Mouse (Mus musculus) heart, embryonic 13.5 days (tissue): ENCODE data around the gene Gadd45gip1. TPM values are rescaled to one million over a fixed set of nuclear protein-coding genes. Genes with fewer than 3 reads are reported as not detected.

Source experiments
- ATAC-seq: fragments of 200-750 bp; cut with Nextera tagmentation; 2 replicates; pipeline ENCODE4 v1.8.0; 2017; ENCODE audit warnings: moderate TSS enrichment; ENCODE audit not compliant: insufficient number of reproducible peaks, low FRiP score, low TSS enrichment; ENCODE audit errors: extremely low read depth
- H3K27ac ChIP-seq: fragments of 300-500 bp; sonication (generic); replicated peaks from 2 replicates; pipeline ENCODE4 v1.5.1; 2015; ENCODE audit warnings: moderate library complexity, mild to moderate bottlenecking, inconsistent platforms
- H3K27me3 ChIP-seq: fragments of 300-500 bp; sonication (generic); replicated peaks from 2 replicates; pipeline ENCODE4 v1.6.1; 2015; ENCODE audit warnings: mild to moderate bottlenecking, inconsistent platforms
- H3K36me3 ChIP-seq: fragments of 300-500 bp; sonication (generic); 2 replicates; pipeline ENCODE4 v1.6.1; 2015; ENCODE audit warnings: mild to moderate bottlenecking, inconsistent platforms
- H3K4me1 ChIP-seq: fragments of 300-500 bp; sonication (generic); 2 replicates; pipeline ENCODE4 v1.6.1; 2015; ENCODE audit warnings: inconsistent platforms
- H3K4me2 ChIP-seq: fragments of 300-500 bp; sonication (generic); 2 replicates; pipeline ENCODE4 v1.6.1; 2015; ENCODE audit warnings: inconsistent platforms, mild to moderate bottlenecking, moderate library complexity
- H3K4me3 ChIP-seq: fragments of 300-500 bp; sonication (generic); 2 replicates; pipeline ENCODE4 v1.5.1; 2015; ENCODE audit warnings: moderate library complexity, mild to moderate bottlenecking, inconsistent platforms
- H3K9ac ChIP-seq: fragments of 300-500 bp; sonication (generic); 2 replicates; pipeline ENCODE4 v1.6.1; 2015; ENCODE audit warnings: inconsistent platforms, mild to moderate bottlenecking, moderate library complexity
- H3K9me3 ChIP-seq: fragments of 300-500 bp; sonication (generic); 2 replicates; pipeline ENCODE4 v1.6.1; 2016; ENCODE audit warnings: inconsistent platforms
- WGBS: fragments of 180-500 bp; shearing (Covaris S2); methylation state at CpG from one replicate; pipeline ENCODE4 v1.1.7; 2015; ENCODE audit warnings: mixed read lengths; 5-methylcytosine and 5-hydroxymethylcytosine counted together
- polyA plus RNA-seq: library from polyadenylated mRNA; unstranded; fragments of >200 nt; fragmentation: Nextera tagmentation; extraction: Ambion mirVana; gene quantifications from 2 replicates; pipeline ENCODE4 v1.2.1, GENCODE M21; 2015

Gadd45gip1 gene
- polyA plus RNA-seq, 1 experiment from 2014 or later: 50.2 TPM

DNA sequence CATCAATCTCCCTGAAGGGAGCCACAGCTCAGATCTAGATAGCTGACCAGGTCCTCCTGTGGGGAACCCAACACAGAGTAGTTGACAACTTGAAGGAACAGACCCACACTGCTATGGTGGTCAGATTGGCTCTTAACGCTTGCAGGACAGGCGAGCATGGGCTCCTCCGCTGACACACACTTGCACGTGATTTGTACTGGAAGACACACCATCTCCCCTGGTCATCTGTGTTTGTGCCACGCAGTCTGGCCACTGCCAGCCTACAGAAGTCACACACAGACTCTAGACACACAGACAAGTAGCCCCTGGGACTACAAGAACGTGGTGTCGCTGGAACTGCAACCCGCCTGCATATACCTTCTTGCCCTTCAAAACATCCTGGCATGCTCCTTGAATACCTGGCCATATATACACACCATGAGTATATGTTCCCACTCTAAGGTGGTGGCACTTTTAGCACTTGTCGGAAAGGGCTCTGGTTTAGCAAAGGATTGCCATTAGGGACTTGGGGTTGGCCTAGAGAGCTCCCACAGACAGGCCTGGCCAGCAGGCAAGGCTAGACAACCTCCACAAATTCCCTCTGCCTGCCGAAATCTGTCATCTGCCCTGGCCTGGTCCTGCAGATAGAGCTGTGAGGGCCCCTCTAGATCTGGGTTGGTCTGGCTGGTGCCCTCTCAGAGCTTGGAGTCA is 32.7 kb upstream of the Gadd45gip1 start:
- H3K36me3 ChIP-seq: peaks cover 8% of the 10 kb centered on the region
- peak overlapping the region; percentile 87 for H3K4me2 ChIP-seq
- no peak for ATAC-seq
- H3K27ac ChIP-seq: peak overlapping the region; percentile 85; the same call in 1 of the 2 replicates
- H3K4me3 ChIP-seq: peak overlapping the region; percentile 87
- H3K9ac ChIP-seq: peak overlapping the region; percentile 98
- peaks cover 86% of the 10 kb centered on the region for H3K27me3 ChIP-seq
- WGBS: 56% methylated on average over 10 of the region's 10 CpGs
- no peaks in the 10 kb centered on the region for H3K9me3 ChIP-seq
- peaks cover 44% of the 10 kb centered on the region for H3K4me1 ChIP-seq

DNA sequence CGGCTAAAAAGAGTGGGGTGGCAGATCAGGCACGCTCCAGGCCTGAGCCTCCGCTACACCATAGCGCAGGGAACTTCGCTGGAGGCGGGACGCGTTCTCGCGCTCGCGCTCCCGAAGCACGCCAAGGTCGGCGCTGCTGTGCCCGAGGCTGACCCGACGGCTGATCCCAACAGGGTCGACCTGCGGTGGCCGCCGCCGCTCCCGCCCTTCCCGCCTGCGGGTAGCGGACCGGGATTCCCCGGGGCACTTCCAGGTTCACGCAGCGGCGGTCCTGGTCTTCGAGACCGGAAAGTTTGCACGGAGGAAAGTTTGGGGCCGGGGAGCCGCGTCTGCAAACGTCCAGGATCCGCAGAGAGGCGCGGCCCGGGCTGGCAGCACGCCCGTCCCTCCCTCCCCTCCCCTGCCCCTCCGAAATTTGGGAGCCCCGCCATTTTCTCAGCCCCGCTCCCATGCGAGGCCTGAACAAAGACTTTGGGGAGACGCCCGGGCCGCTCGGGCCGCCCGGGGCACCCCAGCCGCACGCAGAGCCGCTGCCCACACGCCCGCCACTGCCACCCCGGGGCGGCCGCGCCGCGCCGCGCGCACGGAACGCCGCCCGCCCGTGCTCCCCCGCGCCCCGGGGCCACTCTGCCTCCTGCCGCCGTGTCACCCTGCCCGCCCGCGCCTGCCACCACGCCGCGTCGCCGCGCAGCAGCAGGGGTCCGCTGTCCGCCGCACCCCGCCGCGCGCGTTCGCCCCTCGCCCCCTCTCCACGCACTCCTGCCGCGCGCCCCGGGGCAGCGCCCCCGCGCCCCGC is 32.0 kb upstream of the Gadd45gip1 start:
- peak overlapping the region; percentile 87 for H3K4me2 ChIP-seq
- H3K9me3 ChIP-seq: no peaks in the 10 kb centered on the region
- peaks cover 85% of the 10 kb centered on the region for H3K27me3 ChIP-seq
- peak overlapping the region; percentile 98 for H3K9ac ChIP-seq
- ATAC-seq: no peak
- H3K36me3 ChIP-seq: peaks cover 8% of the 10 kb centered on the region
- H3K4me1 ChIP-seq: peaks cover 36% of the 10 kb centered on the region
- H3K4me3 ChIP-seq: peak overlapping the region; percentile 87
- H3K27ac ChIP-seq: peak overlapping the region; percentile 85
- 1% methylated on average over 85 of the region's 108 CpGs for WGBS

DNA sequence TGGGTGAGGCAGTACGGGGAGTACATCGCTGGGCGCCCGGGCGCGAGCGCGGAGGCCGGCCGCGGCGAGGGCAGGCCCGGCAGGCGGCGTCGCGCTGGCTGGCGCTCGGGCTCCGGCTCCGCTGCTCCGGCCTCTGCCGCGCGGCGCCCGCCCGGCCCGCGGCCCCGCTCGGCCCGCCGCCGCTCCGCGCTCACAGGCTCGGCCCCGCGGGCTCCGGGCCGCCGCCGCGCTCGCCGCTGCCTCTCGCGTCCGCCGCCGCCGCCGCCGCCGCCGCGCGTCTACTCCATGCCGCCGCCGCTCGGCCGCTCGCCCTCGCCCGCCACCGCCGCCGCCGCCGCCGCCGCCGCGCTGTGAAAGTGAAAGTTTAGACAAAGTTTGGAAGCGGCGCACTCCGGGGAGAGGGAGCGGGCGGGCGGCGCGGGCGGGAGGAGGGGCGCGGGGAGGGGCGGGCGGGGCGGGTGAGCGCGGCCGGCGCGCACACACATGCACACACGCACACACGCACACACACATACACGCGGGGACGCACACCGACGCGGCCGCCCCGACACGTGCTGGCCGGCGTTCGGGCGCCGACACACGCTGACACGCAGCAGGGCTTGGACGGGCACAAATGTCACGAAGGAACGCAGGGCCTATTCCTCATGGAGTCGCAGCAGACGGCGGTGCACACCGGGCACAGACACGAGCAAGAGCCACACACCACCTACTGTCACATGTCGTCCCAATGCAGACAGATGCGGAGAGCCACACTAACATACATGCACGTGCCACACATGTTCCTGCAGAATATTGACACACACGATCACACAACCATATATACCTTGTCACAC is 31.1 kb upstream of the Gadd45gip1 start, which contains the start of gene Nfix:
Gene Nfix, minus strand, starts transcription at position 346 of the 833 bp plus-strand sequence.
- H3K9ac ChIP-seq: peak within 1 kb of the TSS; percentile 98
- peak; percentile 2; the same call in 1 of the 2 replicates for ATAC-seq
- peaks cover 27% of the 10 kb centered on the region for H3K4me1 ChIP-seq
- peak within 1 kb of the TSS; percentile 85 for H3K27ac ChIP-seq
- peaks cover 8% of the 10 kb centered on the region for H3K36me3 ChIP-seq
- WGBS: 1% methylated on average over 80 of the region's 125 CpGs
- H3K4me3 ChIP-seq: peak within 1 kb of the TSS; percentile 87
- peaks cover 85% of the 10 kb centered on the region for H3K27me3 ChIP-seq
- H3K9me3 ChIP-seq: no peaks in the 10 kb centered on the region
- H3K4me2 ChIP-seq: peak within 1 kb of the TSS; percentile 87

DNA sequence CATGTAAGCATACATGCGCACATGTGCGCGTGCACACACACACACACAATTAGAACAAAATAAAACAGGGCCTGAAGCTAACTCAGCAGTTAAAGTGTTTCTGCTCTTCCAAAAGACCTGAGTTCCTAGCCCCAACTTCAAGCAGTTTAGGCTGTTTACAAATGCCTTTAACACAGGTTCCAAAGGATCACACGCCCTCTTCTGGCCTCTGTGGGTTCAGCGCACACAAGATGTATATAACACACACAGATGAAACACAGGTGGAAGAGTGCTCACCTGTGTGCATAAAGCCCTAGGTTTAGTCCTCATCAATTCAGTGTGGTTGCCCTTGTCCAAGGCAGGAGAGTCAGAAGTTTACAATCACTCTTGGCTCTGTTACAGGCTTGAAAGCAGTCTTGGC is 25.3 kb upstream of the Gadd45gip1 start:
- no peak overlapping the region for H3K4me3 ChIP-seq
- 0 out of 2 replicates have a peak, but pooled peaks cover 4% of the 10 kb centered on the region for H3K9me3 ChIP-seq
- no peak for ATAC-seq
- no peak overlapping the region for H3K4me2 ChIP-seq
- H3K27ac ChIP-seq: no peak overlapping the region
- H3K36me3 ChIP-seq: no peaks in the 10 kb centered on the region
- 90% methylated on average over 5 of the region's 5 CpGs for WGBS
- peaks cover 6% of the 10 kb centered on the region for H3K4me1 ChIP-seq
- H3K9ac ChIP-seq: no peak overlapping the region
- H3K27me3 ChIP-seq: peaks cover 60% of the 10 kb centered on the region

DNA sequence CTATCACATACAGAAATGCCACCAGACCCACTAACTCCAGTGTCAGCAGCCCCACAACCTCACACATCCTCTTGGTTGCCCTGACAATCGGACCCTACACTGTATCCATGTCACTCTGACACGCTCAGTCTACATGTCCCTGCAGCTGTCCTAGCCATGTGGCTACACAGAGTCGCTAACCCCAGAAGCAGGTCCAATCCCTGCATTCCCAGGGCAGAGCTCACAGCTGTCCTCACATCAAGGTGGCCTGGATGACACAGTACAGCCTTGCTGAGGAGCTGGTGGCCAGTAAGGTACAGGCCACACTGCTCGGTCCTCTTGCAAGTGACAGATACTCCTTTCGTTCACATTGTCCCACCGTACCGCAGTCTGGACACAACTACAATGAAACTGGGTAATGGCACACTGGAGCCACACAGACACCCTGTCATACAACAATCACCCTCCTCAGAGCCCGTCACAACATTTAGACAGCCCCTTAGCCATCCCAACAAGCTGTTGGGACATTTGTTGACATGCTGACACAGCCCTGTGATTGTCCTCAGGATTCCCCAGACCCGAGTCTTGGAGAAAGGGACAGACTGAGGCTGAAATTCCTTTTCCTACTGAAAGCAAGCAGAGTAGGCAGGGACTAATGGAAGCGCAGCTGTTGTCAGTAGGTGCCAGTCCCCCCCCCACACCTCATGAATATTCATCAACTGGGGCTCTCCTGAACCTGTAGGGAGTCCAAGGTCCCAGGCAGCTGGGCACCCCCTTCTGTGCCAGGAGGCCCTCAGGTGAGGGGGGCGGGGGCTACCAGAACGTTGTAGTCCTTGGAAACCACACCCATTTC is 22.0 kb upstream of the Gadd45gip1 start:
- no peak overlapping the region for H3K4me3 ChIP-seq
- no peak; the same call in 1 of the 2 replicates for ATAC-seq
- no peak overlapping the region for H3K27ac ChIP-seq
- H3K9me3 ChIP-seq: 0 out of 2 replicates have a peak, but pooled peaks cover 4% of the 10 kb centered on the region
- H3K9ac ChIP-seq: no peak overlapping the region
- 50% methylated on average over 12 of the region's 12 CpGs for whole genome bisulfite sequencing
- peaks cover 15% of the 10 kb centered on the region for H3K4me1 ChIP-seq
- no peak overlapping the region for H3K4me2 ChIP-seq
- no peaks in the 10 kb centered on the region for H3K36me3 ChIP-seq
- H3K27me3 ChIP-seq: peaks cover 55% of the 10 kb centered on the region

DNA sequence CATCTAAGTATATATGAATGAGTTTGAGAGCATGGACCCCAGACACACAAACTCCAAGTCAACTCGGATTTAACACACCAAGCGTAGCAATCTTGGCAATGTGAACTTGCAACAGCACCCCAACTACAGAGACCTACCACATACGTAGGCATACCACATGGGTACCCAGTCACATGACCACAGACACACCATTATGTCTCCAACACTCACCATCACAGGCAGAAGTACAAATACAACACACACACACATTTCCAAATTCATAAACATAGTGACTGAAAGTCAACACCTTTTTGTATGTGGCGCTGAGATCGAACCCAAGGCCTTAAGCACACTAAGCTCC is 21.4 kb upstream of the Gadd45gip1 start:
- Histone ChIP-seq H3K27ac (no peak overlapping the region), H3K9ac (no peak overlapping the region), H3K9me3 (0 out of 2 replicates have a peak, but pooled peaks cover 4% of the 10 kb centered on the region), H3K4me1 (peaks cover 21% of the 10 kb centered on the region), H3K4me2 (no peak overlapping the region), H3K4me3 (no peak overlapping the region), H3K27me3 (peaks cover 55% of the 10 kb centered on the region), H3K36me3 (no peaks in the 10 kb centered on the region)
- WGBS: 74% methylated on average over 5 of the region's 5 CpGs
- ATAC-seq: no peak

DNA sequence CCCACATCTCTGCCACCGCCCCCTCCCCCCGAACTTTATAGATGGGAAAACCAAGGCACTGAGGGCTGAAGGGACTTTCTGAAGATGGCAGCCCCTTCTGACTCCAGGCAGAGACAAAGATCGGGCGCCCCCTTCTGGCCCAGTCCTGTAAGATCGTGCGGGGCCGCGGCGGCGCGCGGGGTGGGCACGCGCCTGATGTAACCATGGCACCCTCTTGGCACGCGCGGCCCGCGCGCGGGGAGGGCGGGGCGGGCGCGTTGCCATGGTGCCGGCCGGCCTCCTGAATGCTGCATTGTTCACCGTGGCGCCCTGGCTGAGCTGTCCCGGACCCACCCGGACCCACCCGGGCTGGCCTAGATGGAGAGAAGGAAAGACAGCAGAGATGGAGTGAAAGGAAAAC is 20.4 kb upstream of the Gadd45gip1 start:
- Histone ChIP-seq H3K9ac (peak overlapping the region; percentile 68), H3K4me2 (peak overlapping the region; percentile 73), H3K36me3 (no peaks in the 10 kb centered on the region), H3K27me3 (peaks cover 53% of the 10 kb centered on the region), H3K9me3 (0 out of 2 replicates have a peak, but pooled peaks cover 3% of the 10 kb centered on the region), H3K4me1 (peaks cover 27% of the 10 kb centered on the region), H3K4me3 (peak overlapping the region; percentile 48), H3K27ac (no peak overlapping the region)
- 2% methylated on average over 30 of the region's 32 CpGs for WGBS
- ATAC-seq: peak; percentile 70

DNA sequence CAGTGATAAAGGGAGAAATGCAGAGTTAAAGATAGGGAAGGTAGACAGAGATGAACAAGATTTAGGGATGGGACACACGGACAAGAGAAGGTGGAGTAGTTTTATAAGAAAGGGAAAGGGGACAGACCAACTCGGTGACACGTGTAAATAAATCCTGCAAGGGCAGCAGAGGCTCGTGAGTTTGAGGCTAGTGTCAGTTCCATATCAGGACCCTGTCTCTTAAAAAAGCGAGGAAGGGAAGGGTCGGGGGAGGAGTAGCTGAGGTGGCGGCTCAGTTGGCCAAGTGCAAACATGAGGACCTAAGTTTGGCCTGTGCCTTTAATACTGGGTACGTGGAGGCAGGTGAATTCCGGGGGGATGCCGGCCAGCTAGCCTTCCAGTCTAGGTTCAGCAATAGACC is 20.0 kb upstream of the Gadd45gip1 start:
- H3K4me1 ChIP-seq: peaks cover 27% of the 10 kb centered on the region
- no peaks in the 10 kb centered on the region for H3K9me3 ChIP-seq
- H3K27ac ChIP-seq: no peak overlapping the region
- 0 out of 2 replicates have a peak, but pooled peaks cover 3% of the 10 kb centered on the region for H3K36me3 ChIP-seq
- peaks cover 53% of the 10 kb centered on the region for H3K27me3 ChIP-seq
- H3K4me3 ChIP-seq: peak overlapping the region; percentile 48
- ATAC-seq: no peak
- WGBS: 31% methylated on average over 10 of the region's 10 CpGs
- peak overlapping the region; percentile 73 for H3K4me2 ChIP-seq
- H3K9ac ChIP-seq: peak overlapping the region; percentile 68

DNA sequence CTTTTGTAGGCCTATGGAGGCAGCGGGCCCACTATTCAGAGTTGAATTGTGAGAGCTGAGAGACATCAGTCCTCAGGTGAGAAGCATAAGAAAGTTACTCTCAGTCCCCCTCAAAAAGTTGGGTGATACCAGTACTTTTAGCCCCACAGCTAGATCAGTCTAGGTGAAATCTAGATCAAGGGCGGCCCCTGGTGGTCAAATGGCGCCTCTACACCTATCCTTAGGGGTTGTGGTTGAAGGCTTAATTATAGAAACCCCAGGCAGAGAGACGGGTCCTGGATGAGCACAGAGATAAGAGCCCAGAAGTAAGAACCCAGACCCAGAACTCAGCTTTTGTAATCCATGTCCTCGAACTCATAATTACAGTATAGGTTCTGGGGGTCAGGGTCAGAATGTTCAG is 18.3 kb upstream of the Gadd45gip1 start:
- no peak overlapping the region for H3K4me2 ChIP-seq
- no peak for ATAC-seq
- peaks cover 27% of the 10 kb centered on the region for H3K4me1 ChIP-seq
- H3K27ac ChIP-seq: no peak overlapping the region
- peaks cover 52% of the 10 kb centered on the region for H3K27me3 ChIP-seq
- H3K4me3 ChIP-seq: no peak overlapping the region
- H3K9ac ChIP-seq: no peak overlapping the region
- WGBS: 0% methylated on average over 5 of the region's 5 CpGs
- 0 out of 2 replicates have a peak, but pooled peaks cover 3% of the 10 kb centered on the region for H3K36me3 ChIP-seq
- H3K9me3 ChIP-seq: no peaks in the 10 kb centered on the region

DNA sequence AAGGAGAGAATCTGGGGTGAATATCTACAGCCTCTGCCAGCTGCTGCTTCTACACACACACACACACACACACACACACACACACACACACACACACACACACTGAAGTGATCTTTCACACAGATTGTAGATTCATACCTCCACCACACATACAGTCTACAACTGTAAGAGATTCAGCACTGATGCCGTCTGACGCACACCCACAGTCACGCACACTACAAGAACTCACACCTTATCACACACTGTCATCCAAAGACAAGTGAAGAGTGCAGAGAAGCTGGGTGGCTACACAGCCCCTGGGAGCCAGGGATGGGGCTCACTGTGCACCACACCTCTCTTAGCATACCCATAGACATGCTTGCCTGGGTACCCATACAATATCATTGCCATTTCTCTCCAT is 17.5 kb upstream of the Gadd45gip1 start:
- H3K9me3 ChIP-seq: no peaks in the 10 kb centered on the region
- H3K27me3 ChIP-seq: peaks cover 51% of the 10 kb centered on the region
- H3K36me3 ChIP-seq: 0 out of 2 replicates have a peak, but pooled peaks cover 3% of the 10 kb centered on the region
- no peak overlapping the region for H3K4me3 ChIP-seq
- no peak for ATAC-seq
- H3K4me1 ChIP-seq: peaks cover 27% of the 10 kb centered on the region
- H3K9ac ChIP-seq: no peak overlapping the region
- WGBS: 68% methylated on average over 3 of the region's 3 CpGs
- no peak overlapping the region for H3K27ac ChIP-seq
- H3K4me2 ChIP-seq: no peak overlapping the region
